Mouse (Mus musculus): ENCODE measurements at regions not wholly inside any gene's neighbourhood (a gene's known extent, or its start where the extent isn't known, plus 50 kb on each side); places are given as distances from the start of the nearest gene placed in this dataset.
"Not testable (repeated sequence)": the region's sequence is repeated elsewhere in the genome, so short reads cannot be mapped to it uniquely, and the experiment has no call there.

DNA sequence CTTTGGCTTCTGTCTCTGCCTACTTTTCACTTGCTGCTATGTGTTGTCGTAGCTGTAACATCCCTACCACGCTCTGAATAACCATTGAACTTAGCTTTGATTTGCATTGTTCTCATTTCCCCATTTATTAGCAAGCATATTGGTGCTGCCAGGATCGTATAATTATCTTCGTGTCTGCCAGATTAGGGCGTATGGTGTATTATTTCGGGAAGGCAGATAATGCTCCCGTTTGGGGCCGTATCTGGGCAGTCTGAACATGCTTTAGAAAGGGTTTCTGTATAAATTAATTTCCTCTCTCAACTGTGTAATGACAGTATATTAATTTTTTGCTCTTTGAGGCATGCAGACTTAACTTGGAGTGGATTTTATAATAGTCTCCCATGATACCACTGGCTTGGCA is 116.5 kb upstream of the Stt3b start:
- no peak for DNase-seq

GRCm38 (mm10) chr9:115430271-115430670 is 120.0 kb upstream of the Stt3b start:
- DNase-seq: no peak

DNA sequence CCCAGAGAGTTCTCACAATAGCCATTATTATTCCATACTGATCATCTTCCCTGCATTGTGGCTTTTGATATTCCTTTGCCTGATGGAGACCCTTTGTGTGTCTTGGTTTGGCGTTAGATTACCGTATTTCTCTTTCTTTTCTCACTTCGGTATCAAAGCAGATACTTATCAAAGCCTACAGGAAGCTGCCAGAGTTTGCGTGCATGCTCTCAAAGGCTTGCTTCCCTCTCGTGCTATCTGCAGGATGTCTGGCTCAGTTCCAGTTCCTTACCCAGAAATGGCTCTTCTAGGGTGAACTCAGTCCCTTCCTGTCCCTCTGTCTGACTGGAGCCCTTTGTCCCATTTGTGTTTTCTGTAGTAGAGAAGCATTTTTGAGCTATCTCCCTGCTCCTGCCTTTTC is 124.5 kb upstream of the Stt3b start:
- no peak for DNase-seq

- no peak for DNase-seq
Measured at GRCm38 (mm10) chr9:115436301-115436700, 126.1 kb upstream of the Stt3b start.

DNA sequence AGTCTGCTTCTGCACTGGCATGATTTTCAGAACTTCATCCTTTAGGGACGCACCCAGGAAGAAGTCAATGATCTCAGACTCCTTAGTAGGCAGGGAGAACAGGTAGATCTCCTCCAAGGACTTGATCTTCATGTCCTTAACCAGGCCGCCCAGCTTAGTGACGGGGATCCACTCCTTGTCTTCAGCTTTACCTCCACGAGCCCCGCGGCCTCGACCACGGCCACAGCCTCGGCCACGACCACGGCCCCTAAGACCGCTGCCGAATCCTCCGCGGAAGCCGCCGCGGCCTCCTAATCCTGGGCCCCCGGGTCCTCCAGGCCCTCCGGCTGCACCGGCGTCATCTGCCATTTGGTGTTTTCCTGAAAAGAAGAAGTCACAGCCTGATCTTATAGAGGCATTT is 128.0 kb upstream of the Stt3b start:
- not testable (repeated sequence) for DNase-seq

GRCm38 (mm10) chr9:115446681-115447080 is 136.5 kb upstream of the Stt3b start:
- DNase-seq: no peak

- no peak for DNase-seq
Measured at GRCm38 (mm10) chr9:115450741-115451320, 140.6 kb upstream of the Stt3b start.

DNA sequence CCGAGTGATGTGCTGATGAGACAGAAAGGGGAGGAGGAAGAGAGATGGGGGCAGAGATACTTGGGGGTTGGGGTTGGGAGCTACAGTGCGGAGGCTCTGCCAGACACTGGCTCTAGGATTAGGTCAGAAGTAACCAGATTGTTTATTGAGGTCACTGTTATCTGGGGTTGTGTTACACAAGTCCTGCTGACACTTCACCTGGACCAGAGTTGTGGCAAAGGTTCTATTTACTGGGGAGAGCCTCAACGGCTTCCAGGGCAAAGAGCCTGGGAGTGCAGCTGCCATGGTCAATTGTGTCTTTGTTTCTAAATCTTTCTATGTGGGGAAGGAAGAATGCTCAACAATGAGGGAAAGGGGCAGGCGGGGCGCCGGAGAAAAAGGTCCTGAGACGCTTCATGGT is 144.6 kb upstream of the Stt3b start:
- DNase-seq: no peak

DNA sequence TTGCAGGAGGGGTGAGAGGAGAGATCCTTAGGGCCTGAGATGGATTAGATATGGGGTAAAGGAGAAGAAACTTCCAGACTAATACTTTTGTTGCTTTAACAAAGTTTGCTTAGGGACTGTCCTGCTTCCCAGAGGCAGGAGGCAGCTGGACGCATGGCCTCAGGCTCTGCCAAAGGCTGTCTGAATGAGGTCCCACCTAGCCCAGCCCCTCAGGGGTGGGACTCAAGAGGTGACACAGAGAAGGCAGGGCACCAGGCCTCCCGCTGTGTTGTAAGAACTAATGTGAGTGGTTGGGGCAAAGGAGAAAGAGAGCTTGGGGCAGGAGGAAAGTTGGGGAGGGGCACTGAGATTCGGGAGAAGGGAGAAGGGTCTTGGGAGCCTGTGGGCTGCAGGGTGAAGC is 145.9 kb upstream of the Stt3b start:
- no peak for DNase-seq

GRCm38 (mm10) chr9:115456638-115457037 is 146.4 kb upstream of the Stt3b start:
- no peak for DNase-seq

- DNase-seq: no peak
Measured at GRCm38 (mm10) chr9:115457889-115458710, 147.9 kb upstream of the Stt3b start.

GRCm38 (mm10) chr9:115459075-115459474 is 148.9 kb upstream of the Stt3b start:
- DNase-seq: not testable (repeated sequence)

- no peak for DNase-seq
Measured at GRCm38 (mm10) chr9:115465326-115465725, 155.1 kb upstream of the Stt3b start.

DNA sequence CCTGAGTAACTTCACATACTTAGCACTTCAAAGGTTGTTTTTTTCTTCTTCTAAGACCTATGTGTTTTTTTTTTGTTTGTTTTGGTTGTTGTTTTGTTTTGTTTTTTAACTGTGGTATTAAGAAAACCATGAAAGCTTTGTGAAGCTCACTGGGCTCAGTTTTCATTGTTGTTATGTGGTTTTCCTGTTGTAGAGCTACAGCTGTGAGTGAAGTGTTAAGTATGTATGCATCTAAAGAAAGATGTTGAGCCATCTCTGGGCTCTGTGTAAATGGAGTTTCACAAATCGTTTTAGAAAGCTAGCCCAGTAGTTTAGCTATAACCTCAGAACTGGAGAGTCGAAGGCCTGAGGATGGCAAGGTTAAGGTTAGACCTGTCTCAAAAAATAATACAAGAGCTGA is 158.4 kb upstream of the Stt3b start:
- no peak for DNase-seq

GRCm38 (mm10) chr9:115471582-115471981 is 161.4 kb upstream of the Stt3b start:
- DNase-seq: no peak

DNA sequence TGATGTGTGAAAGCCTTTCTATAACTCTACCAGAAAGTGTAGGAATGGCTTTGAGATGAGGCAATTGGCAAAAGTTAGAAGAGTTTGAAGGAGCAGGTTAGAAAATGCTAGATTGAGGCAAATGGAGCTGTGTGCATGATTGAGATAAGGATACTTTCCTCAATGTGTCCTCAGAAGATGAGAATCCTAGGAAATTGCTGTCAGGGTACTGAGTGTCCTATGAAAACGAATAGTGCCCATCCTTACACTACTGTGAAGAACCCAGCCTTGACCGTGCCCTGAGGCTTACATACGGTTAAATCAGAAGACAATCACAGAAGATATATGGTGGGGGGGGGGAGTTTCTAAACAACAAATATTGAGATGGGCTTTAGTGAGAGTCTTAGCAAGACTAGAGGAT is 162.8 kb upstream of the Stt3b start:
- DNase-seq: no peak

DNA sequence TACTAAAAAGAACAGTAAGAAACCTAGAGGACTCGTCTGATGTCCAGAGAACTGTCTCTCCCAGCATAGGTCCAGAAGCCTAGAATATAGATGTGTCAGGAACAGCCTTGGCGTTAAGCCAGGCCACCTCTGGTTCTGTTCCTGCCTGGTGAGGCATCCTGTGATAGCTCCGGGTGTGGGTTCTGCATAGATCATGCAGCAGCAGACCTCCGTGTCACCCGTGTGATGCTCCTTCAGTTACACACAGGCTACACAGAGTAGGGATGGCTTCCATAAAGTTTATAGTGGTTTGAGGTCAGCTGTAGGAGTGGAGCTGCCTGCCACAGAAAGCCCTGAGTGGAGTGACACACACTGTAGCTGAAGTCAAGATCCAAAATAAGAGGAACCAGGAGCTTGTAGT is 163.6 kb upstream of the Stt3b start:
- no peak for DNase-seq

- no peak for DNase-seq
Measured at GRCm38 (mm10) chr9:115474342-115474741, 164.1 kb upstream of the Stt3b start.

DNA sequence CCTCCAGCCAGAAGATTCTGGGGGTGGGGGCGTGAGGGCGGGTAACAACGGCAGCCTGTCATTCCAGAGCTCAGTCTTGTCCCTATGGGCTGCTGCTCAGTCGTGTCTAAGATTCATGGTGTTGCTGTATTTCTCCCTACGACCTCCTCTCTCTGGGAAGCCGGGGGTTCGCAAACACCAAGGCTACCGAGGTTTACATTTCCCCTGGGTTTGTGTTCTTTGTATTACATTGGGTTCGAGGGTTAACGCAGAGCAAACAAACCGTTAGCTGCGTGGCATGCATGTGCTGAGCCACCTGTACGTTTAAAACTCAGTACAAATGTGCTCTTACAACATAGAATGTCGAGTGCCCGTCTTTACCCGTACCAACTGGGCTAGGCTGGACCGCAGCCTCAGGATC is 166.0 kb upstream of the Stt3b start:
- no peak for DNase-seq

GRCm38 (mm10) chr9:115477556-115478220 is 167.5 kb upstream of the Stt3b start:
- no peak for DNase-seq

- DNase-seq: no peak
Measured at GRCm38 (mm10) chr9:115478946-115479345, 168.7 kb upstream of the Stt3b start.

GRCm38 (mm10) chr9:115481176-115481575 is 171.0 kb upstream of the Stt3b start:
- no peak for DNase-seq

GRCm38 (mm10) chr9:115483024-115483423 is 172.8 kb upstream of the Stt3b start:
- DNase-seq: no peak

GRCm38 (mm10) chr9:115483721-115484120 is 173.5 kb upstream of the Stt3b start:
- no peak for DNase-seq
